Mouse (Mus musculus): Measurements from ENCODE around the gene Rapgef2. TPM values are rescaled to one million over a fixed set of nuclear protein-coding genes. Genes with fewer than 3 reads are reported as not detected.

The Rapgef2 gene
- polyA plus RNA-seq, 1 experiment = 8.7 TPM

DNA sequence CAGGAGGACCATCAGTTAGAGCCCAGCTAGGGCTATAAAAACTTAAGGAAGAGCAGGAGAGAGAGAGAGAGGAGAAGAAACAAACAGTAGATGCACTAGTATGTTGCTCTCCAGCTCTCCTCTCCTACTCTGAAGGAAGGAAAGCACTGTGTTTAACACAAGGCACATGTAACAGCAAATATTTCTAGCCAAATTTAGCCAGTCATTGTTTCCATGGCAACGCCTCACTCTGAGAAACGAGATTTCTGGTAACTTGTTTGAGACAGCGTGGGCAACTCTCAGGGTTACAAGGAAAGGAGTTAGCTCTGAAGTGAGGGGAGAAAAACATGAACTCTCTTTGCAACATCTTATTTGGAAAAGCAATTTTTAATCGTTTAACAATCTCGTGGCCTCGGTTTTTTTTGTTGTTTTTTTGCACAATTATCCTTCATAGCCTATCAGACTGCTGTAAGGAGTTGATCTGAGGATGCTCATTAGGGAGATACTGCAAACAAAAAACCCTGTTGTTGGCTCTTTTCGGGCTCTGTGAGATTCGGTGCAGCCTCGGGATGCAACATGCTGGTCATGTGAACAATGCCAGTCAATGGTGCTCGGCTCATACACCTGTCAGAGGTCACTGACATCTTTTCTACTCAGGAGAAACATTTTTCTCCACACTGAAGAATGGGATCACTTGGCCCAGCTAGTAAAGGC is 27.8 kb upstream of the Rapgef2 start:
- Histone ChIP-seq H3K27ac (ENCODE audit: control insufficient read depth, insufficient read depth, low read length) (no peak overlapping the region), H3K4me1 (replicated peaks; ENCODE audit: control insufficient read depth, insufficient read depth, low read length) (no peaks in the 10 kb centered on the region), H3K27me3 (ENCODE audit: control insufficient read depth, insufficient read depth, low read length) (no peaks in the 10 kb centered on the region), H3K36me3 (ENCODE audit: control insufficient read depth, insufficient read depth, low read length) (no peaks in the 10 kb centered on the region), H3K4me3 (ENCODE audit: control insufficient read depth, insufficient read depth, low read length) (no peak overlapping the region)
- no peak for DNase-seq
- 73% methylated on average over 10 of the region's 10 CpGs for WGBS
- no peak for TF ChIP-seq CTCF (IDR thresholded peaks at IDR 0.05; ENCODE audit: borderline replicate concordance, control insufficient read depth, extremely low read depth, insufficient read depth, low read length, poor library complexity)
- no peak for TF ChIP-seq POLR2A (IDR thresholded peaks at IDR 0.05; ENCODE audit: control insufficient read depth, extremely low read depth, insufficient read depth, low read length, poor library complexity)

DNA sequence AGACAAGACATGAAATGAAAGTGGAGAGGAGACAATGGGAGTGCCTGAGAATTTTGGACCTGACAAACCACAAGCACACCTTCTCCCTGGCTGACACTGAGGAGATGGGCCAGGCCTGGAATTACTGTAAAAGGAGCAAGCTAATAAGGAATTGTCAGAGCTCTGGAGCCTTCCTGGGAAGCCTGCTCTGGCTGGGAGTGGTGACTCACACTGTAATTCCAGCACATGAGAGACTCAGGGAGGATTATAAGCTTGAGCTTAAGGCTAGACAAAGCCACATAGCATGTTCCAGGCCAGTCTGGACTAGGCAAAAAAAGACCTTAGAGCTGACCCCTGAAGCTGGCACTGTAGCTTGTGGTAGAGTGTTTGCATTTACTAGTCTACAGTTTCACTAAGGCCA is 25.6 kb upstream of the Rapgef2 start:
- no peak for DNase-seq
- Histone ChIP-seq H3K4me3 (ENCODE audit: control insufficient read depth, insufficient read depth, low read length) (no peak overlapping the region), H3K27me3 (ENCODE audit: control insufficient read depth, insufficient read depth, low read length) (no peaks in the 10 kb centered on the region), H3K36me3 (ENCODE audit: control insufficient read depth, insufficient read depth, low read length) (no peaks in the 10 kb centered on the region), H3K4me1 (replicated peaks; ENCODE audit: control insufficient read depth, insufficient read depth, low read length) (no peaks in the 10 kb centered on the region), H3K27ac (ENCODE audit: control insufficient read depth, insufficient read depth, low read length) (no peak overlapping the region)
- TF ChIP-seq CTCF (IDR thresholded peaks at IDR 0.05; ENCODE audit: borderline replicate concordance, control insufficient read depth, extremely low read depth, insufficient read depth, low read length, poor library complexity) (no peak), POLR2A (IDR thresholded peaks at IDR 0.05; ENCODE audit: control insufficient read depth, extremely low read depth, insufficient read depth, low read length, poor library complexity) (no peak)

DNA sequence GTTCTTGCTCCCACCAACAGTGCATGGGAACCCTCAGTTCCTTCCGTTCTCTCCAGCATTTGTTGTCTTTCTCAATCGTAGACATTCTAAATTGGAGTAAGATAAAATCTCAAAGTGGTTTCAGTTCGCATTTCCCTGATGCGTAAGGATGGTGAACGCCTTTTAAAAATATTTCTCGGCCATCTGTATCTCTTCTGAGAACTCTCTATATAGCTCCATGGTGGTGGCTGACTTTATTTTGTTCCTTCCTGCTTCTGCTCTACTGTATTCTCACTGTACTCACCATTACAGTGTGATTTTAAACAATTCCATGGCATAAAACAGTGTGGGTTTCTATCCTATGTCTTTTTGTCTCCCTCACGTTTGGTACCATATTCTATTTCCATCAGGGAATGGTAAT is 23.9 kb upstream of the Rapgef2 start:
- 47% methylated on average over 7 of the region's 7 CpGs for WGBS
- Histone ChIP-seq H3K36me3 (ENCODE audit: control insufficient read depth, insufficient read depth, low read length) (no peaks in the 10 kb centered on the region), H3K4me3 (ENCODE audit: control insufficient read depth, insufficient read depth, low read length) (no peak overlapping the region), H3K27ac (ENCODE audit: control insufficient read depth, insufficient read depth, low read length) (no peak overlapping the region), H3K27me3 (ENCODE audit: control insufficient read depth, insufficient read depth, low read length) (no peaks in the 10 kb centered on the region), H3K4me1 (replicated peaks; ENCODE audit: control insufficient read depth, insufficient read depth, low read length) (no peaks in the 10 kb centered on the region)
- TF ChIP-seq POLR2A (IDR thresholded peaks at IDR 0.05; ENCODE audit: control insufficient read depth, extremely low read depth, insufficient read depth, low read length, poor library complexity) = no peak
- TF ChIP-seq CTCF (IDR thresholded peaks at IDR 0.05; ENCODE audit: borderline replicate concordance, control insufficient read depth, extremely low read depth, insufficient read depth, low read length, poor library complexity) = no peak
- DNase-seq = no peak

DNA sequence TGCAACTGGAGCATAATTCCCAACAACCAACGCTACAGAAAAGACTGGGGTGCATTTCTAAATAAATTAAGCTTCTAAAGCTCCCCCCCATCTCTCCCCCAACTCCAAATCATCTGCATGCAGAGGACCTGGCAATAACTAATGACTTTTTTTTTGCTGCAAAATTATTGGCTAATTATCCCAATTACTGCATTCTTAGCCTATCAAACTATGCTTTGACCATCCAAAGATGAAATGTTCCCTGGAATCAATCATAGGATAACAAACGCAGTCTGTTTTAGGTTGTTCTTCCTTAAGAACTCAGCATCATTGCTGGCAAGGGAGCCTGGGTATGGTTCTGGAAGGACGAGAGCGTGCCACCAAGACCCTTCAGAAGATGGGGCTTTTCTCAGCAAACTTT is 22.3 kb upstream of the Rapgef2 start:
- no peak overlapping the region for H3K27ac ChIP-seq (ENCODE audit: control insufficient read depth, insufficient read depth, low read length)
- WGBS = 96% methylated on average over 4 of the region's 4 CpGs

DNA sequence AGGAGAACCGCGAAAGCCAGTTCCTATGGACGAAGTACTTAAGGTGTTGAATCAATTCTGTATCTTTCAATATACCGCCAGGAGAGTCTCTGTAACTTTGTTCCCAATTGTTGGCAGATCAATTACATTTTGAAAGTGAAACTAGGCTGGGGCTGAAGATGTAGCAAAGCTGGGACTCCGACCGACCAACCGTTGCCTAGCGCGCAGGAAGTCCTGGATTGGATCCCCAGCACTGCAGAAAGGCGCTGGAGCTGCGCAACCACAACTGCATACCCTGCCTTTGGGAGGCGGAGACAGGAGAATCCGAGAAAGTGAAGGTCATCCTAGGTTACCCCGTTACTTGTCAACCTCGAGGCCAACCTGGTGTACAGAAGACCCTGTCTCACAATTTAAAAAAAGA is 13.1 kb upstream of the Rapgef2 start:
- no peak overlapping the region for H3K27ac ChIP-seq (ENCODE audit: control insufficient read depth, insufficient read depth, low read length)
- no peak for DNase-seq

More for the DNA sequence above, 22.3 kb upstream of the Rapgef2 start:
- no peaks in the 10 kb centered on the region for H3K4me1 ChIP-seq (replicated peaks; ENCODE audit: control insufficient read depth, insufficient read depth, low read length)
- no peak for DNase-seq
- no peak overlapping the region for H3K4me3 ChIP-seq (ENCODE audit: control insufficient read depth, insufficient read depth, low read length)
- H3K27me3 ChIP-seq (ENCODE audit: control insufficient read depth, insufficient read depth, low read length) = no peaks in the 10 kb centered on the region
- no peak for TF ChIP-seq CTCF (IDR thresholded peaks at IDR 0.05; ENCODE audit: borderline replicate concordance, control insufficient read depth, extremely low read depth, insufficient read depth, low read length, poor library complexity)
- no peak for TF ChIP-seq POLR2A (IDR thresholded peaks at IDR 0.05; ENCODE audit: control insufficient read depth, extremely low read depth, insufficient read depth, low read length, poor library complexity)
- H3K36me3 ChIP-seq (ENCODE audit: control insufficient read depth, insufficient read depth, low read length) = no peaks in the 10 kb centered on the region

DNA sequence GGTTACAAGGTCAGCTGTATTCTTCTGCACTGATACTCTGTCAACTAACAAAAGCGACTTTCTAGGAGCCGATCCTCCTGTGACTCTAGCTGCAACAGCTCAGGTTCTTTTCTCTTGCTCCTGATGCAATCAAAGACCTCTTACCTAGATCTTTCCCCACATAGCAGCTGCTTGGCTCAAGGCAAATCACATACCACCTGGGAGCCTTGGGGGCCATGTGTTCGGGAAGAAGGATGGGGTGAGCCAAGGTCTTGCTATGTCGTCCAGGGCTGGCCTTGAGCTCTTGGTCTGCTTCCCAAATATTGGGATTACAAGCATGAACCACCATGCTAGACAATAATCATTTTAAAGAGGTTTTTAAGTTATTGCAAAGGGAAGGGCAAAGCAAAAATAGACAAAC is 11.0 kb upstream of the Rapgef2 start:
- TF ChIP-seq CTCF (IDR thresholded peaks at IDR 0.05; ENCODE audit: borderline replicate concordance, control insufficient read depth, extremely low read depth, insufficient read depth, low read length, poor library complexity) = no peak
- TF ChIP-seq POLR2A (IDR thresholded peaks at IDR 0.05; ENCODE audit: control insufficient read depth, extremely low read depth, insufficient read depth, low read length, poor library complexity) = no peak
- WGBS = 94% methylated on average over 4 of the region's 4 CpGs
- H3K4me3 ChIP-seq (ENCODE audit: control insufficient read depth, insufficient read depth, low read length) = no peak overlapping the region
- H3K27ac ChIP-seq (ENCODE audit: control insufficient read depth, insufficient read depth, low read length) = no peak overlapping the region
- H3K36me3 ChIP-seq (ENCODE audit: control insufficient read depth, insufficient read depth, low read length) = no peaks in the 10 kb centered on the region
- H3K4me1 ChIP-seq (replicated peaks; ENCODE audit: control insufficient read depth, insufficient read depth, low read length) = no peaks in the 10 kb centered on the region
- no peaks in the 10 kb centered on the region for H3K27me3 ChIP-seq (ENCODE audit: control insufficient read depth, insufficient read depth, low read length)
- no peak for DNase-seq

More for the DNA sequence above, 13.1 kb upstream of the Rapgef2 start:
- Histone ChIP-seq H3K4me3 (ENCODE audit: control insufficient read depth, insufficient read depth, low read length) (no peak overlapping the region; the same call in 1 of the 2 replicates), H3K36me3 (ENCODE audit: control insufficient read depth, insufficient read depth, low read length) (no peaks in the 10 kb centered on the region), H3K27me3 (ENCODE audit: control insufficient read depth, insufficient read depth, low read length) (no peaks in the 10 kb centered on the region), H3K4me1 (replicated peaks; ENCODE audit: control insufficient read depth, insufficient read depth, low read length) (no peaks in the 10 kb centered on the region)
- WGBS = 95% methylated on average over 15 of the region's 15 CpGs
- TF ChIP-seq CTCF (IDR thresholded peaks at IDR 0.05; ENCODE audit: borderline replicate concordance, control insufficient read depth, extremely low read depth, insufficient read depth, low read length, poor library complexity) (no peak), POLR2A (IDR thresholded peaks at IDR 0.05; ENCODE audit: control insufficient read depth, extremely low read depth, insufficient read depth, low read length, poor library complexity) (no peak)

DNA sequence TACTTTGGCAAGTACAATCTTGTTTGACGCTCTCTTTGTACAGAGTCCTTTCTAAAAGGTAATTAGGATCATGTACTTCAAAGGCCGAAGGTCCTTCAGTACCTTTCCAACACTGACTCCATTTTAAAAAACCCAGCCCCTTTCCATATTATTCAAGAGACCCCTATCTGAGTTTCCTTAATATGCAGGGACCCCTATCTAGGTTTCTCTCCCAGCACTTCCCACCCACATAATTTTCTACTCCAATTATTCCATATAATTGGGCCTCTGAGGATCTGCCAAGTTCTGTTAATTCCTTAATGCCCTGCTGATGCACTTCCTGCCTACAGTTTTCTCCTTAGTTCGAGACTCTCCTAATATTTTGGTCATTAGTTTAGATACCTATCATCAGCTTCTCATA is 10.3 kb upstream of the Rapgef2 start:
- no peak for TF ChIP-seq POLR2A (IDR thresholded peaks at IDR 0.05; ENCODE audit: control insufficient read depth, extremely low read depth, insufficient read depth, low read length, poor library complexity)
- no peak for TF ChIP-seq CTCF (IDR thresholded peaks at IDR 0.05; ENCODE audit: borderline replicate concordance, control insufficient read depth, extremely low read depth, insufficient read depth, low read length, poor library complexity)
- 98% methylated on average over 3 of the region's 3 CpGs for WGBS
- H3K27ac ChIP-seq (ENCODE audit: control insufficient read depth, insufficient read depth, low read length) = no peak overlapping the region
- no peak for DNase-seq
- H3K4me1 ChIP-seq (replicated peaks; ENCODE audit: control insufficient read depth, insufficient read depth, low read length) = no peaks in the 10 kb centered on the region
- H3K36me3 ChIP-seq (ENCODE audit: control insufficient read depth, insufficient read depth, low read length) = no peaks in the 10 kb centered on the region
- no peaks in the 10 kb centered on the region for H3K27me3 ChIP-seq (ENCODE audit: control insufficient read depth, insufficient read depth, low read length)
- no peak overlapping the region for H3K4me3 ChIP-seq (ENCODE audit: control insufficient read depth, insufficient read depth, low read length)

Data from thymus, adult 2 months (tissue).